Mouse (Mus musculus): ENCODE results near the gene Stk39. TPM values are rescaled to one million over a fixed set of nuclear protein-coding genes. Genes with fewer than 3 reads are reported as not detected.
"Not testable (repeated sequence)": the region's sequence is repeated elsewhere in the genome, so short reads cannot be mapped to it uniquely, and the experiment has no call there.

The Stk39 gene
- polyA plus RNA-seq, 1 experiment = 16.7 TPM

DNA sequence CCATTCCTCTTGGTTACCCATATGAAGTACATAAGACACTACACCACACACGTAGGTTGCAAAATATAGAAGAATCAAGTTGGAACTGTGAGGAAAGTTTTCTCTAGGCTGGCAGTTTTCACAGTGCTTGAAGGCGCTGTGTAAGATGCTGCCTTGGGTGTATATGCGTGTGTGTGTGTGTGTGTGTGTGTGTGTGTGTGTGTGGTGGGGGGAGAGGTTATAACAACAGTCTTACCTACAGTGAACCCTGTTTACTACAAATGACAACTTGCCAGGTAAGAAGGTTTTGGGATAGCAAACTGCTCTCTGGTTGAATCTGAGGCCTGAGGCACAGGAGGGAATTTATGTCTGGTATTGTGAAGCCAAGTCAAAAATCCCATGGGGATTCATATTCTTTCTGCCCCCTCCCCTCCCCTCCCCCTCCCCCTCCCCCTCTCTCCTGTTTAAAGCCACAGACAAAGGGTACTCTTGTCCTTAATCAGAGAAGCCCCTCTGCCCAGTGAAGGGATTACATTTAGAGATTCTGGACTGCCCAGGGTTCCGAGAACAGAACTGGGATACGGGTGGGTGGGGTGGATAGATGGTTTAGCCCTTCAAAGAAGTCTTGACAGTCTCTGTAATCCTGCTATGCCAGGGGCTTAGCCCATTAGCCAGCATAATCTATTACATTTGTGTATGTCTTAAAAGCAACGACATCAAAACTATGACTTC, 219.9 kb downstream of the Stk39 start:
- Histone ChIP-seq H3K4me1 (ENCODE audit: control insufficient read depth, insufficient read depth, insufficient read length, low read length) (no peaks in the 10 kb centered on the region), H3K27ac (replicated peaks; ENCODE audit: low read depth, low read length) (no peak overlapping the region), H3K4me3 (ENCODE audit: insufficient read depth, low read depth, low read length) (no peak overlapping the region)

DNA sequence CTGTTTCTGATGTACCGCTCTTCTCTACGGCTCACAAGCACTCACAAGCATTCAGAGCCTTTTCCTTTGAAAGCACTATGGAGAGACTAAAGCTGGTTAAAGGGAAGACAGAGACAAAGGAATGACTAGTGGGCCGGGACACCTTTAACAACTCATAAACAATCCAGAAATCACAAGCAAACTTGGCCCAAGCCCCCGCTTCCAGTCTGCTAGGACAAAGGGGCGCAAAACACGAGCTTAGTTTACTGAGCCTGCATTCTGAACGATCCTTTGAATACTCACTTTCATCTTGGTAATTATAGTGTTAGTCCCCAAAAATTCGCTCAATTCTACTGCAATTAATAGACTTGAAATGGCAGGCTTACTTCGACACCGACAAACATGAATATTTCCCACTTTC, 221.2 kb downstream of the Stk39 start:
- Histone ChIP-seq H3K4me3 (ENCODE audit: insufficient read depth, low read depth, low read length) (no peak overlapping the region), H3K27ac (replicated peaks; ENCODE audit: low read depth, low read length) (no peak overlapping the region), H3K4me1 (ENCODE audit: control insufficient read depth, insufficient read depth, insufficient read length, low read length) (no peaks in the 10 kb centered on the region)

DNA sequence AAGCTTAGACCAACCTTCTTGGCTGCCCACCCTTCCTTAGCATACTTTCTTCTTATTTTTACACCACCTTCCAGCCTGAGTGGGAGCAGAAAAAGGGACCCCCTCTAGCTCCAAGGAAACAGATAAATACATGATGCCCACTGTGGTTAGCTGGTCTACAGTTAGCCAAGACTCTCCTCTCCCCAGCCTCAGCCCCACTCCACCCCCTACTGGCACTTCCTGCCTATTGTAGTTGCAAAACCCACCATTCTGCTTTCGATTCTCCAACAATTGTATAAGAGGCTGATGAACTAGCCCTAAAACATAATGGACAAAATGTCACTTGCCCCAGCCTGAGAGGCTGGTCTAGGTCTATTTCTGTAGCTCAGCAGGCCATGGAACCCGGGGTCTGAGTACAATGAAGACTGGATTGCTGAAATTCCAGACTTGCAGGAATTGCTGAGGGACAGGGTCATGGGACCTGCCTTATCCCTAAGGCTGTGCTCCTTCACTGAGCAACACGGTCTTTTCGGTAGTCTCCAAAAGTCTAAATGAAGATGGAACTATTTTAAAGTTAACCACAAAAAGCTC, 222.1 kb downstream of the Stk39 start:
- H3K4me1 ChIP-seq (ENCODE audit: control insufficient read depth, insufficient read depth, insufficient read length, low read length) = no peaks in the 10 kb centered on the region
- no peak overlapping the region for H3K4me3 ChIP-seq (ENCODE audit: insufficient read depth, low read depth, low read length)
- no peak overlapping the region for H3K27ac ChIP-seq (replicated peaks; ENCODE audit: low read depth, low read length)

DNA sequence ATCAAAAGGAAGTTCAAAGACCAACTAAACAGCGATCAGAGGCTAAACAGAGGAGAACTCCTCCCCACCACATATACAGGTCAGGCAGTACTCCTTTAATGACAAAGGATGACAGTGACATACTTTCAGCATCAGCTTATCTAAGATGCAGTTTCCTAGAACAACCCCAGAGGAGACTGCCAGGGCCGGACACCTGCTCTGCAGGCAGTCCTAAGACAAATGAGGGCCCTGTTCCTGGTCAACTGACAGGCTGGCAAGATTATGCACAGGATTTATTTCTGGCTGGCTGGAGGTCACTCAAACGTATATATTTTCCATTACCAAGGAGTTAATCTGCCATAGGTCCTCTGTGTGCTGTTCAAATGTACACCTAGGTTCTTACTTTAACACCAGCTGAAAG, 225.8 kb downstream of the Stk39 start:
- Histone ChIP-seq H3K4me1 (ENCODE audit: control insufficient read depth, insufficient read depth, insufficient read length, low read length) (no peaks in the 10 kb centered on the region), H3K27ac (replicated peaks; ENCODE audit: low read depth, low read length) (no peak overlapping the region), H3K4me3 (ENCODE audit: insufficient read depth, low read depth, low read length) (no peak overlapping the region)

DNA sequence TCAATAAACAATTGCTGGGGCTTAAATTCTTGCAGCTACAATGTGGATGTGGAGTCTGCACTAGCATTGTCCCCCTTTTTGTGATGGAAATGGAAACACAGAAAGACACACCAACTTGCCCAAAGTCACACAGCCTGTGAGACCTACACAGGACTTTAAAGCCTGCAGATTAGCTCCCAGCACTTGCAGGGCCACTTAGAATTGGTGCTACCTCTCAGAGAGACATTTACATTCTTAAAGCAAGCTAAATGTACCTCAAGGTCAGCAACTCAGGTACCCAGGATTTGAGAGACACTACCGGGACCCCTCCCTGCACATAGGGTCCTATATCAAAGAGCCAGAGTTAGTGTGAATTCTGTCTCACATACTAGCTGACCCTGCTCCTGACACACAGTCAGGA, 227.5 kb downstream of the Stk39 start:
- Histone ChIP-seq H3K4me1 (ENCODE audit: control insufficient read depth, insufficient read depth, insufficient read length, low read length) (no peaks in the 10 kb centered on the region), H3K4me3 (ENCODE audit: insufficient read depth, low read depth, low read length) (no peak overlapping the region), H3K27ac (replicated peaks; ENCODE audit: low read depth, low read length) (no peak overlapping the region)

DNA sequence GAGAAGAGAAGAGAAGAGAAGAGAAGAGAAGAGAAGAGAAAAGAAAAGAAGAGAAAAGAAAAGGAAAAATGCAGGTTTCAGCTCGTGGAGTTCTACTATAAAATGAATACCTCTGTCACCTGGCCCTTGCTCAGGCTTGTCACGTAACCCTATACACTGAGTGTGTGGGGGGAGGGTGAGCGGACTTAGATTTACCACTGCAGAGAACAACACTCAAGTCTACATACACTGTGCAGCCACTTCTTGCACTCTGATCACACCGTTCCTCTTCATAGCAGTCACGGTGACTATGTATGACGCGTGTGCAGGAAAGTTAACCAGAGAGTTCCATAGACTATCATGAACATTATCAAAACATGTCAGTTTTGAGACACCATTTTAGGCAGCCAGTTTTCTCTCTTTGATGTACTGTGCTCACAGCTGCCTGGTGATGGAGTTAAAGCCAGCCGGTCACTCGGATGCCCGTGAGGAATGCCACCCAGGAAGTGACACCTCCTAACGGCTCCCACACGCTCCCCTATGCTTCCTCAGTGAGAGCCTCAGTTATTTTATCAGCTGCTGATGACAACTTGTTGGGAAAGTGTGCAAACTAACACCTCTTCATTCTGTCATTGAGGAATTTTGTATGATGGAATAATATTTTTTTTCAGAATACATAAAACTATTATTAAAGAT, 228.1 kb downstream of the Stk39 start:
- Histone ChIP-seq H3K4me1 (ENCODE audit: control insufficient read depth, insufficient read depth, insufficient read length, low read length) (no peaks in the 10 kb centered on the region), H3K27ac (replicated peaks; ENCODE audit: low read depth, low read length) (no peak overlapping the region)

DNA sequence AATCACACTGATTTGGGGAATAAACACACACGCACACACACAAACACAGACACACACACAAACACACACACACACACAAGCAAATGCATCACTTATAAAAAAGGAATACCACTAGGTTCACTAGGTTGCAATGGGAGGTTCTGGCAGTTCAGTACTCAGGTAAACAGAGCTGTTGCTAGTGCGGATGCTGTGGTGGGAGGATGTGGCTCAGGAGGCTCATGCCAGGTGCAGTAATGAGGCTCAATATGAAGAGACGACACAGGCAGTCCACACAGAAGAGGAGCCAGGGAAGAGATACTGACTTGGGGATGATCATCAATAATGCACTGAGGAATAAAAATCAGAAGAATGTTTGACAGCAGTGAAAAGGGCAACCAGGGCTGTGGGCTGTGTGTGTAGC, 228.8 kb downstream of the Stk39 start:
- Histone ChIP-seq H3K4me1 (ENCODE audit: control insufficient read depth, insufficient read depth, insufficient read length, low read length) (no peaks in the 10 kb centered on the region), H3K27ac (replicated peaks; ENCODE audit: low read depth, low read length) (no peak overlapping the region), H3K4me3 (ENCODE audit: insufficient read depth, low read depth, low read length) (no peak overlapping the region)

More for the DNA sequence above, 228.1 kb downstream of the Stk39 start:
- no peak overlapping the region for H3K4me3 ChIP-seq (ENCODE audit: insufficient read depth, low read depth, low read length)

DNA sequence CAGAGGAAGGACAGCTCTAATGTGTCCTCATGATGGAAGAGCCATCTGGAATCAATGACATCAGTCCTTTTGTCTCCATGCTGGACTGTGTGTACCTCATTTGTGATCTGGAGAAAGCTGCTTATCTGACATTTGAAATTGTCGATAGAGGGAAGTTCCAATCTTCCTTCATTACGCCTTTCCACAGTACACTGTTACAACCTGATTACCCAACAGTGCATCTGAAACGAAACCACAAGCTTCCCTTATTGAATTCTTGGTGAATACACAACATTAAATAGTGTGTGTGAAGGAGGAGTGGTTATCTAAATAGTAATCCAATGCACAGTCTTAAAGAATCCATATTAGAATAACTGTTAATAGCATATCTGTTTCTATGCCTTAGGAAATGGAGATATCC, 230.0 kb downstream of the Stk39 start:
- Histone ChIP-seq H3K27ac (replicated peaks; ENCODE audit: low read depth, low read length) (no peak overlapping the region), H3K4me1 (ENCODE audit: control insufficient read depth, insufficient read depth, insufficient read length, low read length) (no peaks in the 10 kb centered on the region), H3K4me3 (ENCODE audit: insufficient read depth, low read depth, low read length) (no peak overlapping the region)

DNA sequence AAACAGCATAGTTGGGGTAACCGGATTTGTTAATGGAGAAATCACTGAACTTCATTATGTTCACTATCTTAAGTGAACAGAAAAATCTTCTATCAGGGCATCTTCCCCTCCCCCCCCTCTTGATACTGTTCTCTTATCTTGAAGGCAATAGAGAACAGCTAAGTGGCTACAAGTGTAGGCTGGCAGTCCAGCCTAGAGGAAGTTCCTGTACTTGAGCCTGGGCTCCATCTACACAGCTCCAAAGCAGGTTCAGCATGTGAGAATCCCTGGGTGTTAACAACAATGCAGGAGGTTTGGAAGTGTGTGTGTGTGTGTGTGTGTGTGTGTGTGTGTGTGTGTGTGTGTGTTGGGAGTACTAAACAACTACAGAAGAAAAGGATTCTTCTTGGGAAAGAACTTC, 230.4 kb downstream of the Stk39 start:
- no peaks in the 10 kb centered on the region for H3K4me1 ChIP-seq (ENCODE audit: control insufficient read depth, insufficient read depth, insufficient read length, low read length)
- no peak overlapping the region for H3K27ac ChIP-seq (replicated peaks; ENCODE audit: low read depth, low read length)
- no peak overlapping the region for H3K4me3 ChIP-seq (ENCODE audit: insufficient read depth, low read depth, low read length)

DNA sequence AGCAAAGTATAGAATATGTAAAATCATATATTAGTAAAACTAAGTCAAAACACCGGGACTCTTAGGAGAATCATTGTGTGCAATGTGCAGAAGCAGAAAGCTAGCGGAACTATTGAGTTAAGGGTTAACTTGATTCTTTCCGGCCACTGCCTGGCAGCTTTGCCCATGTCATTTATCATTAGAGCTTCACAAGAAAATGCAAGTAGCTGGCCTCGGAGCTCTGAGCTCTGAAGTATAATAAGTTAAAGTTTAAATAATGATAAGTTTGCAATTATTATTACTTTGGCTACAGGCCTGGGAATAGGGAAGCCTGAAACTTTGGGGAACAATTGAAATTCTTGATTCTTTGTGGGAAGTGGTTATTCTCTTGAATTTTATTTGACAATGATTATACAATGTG, 232.7 kb downstream of the Stk39 start:
- not testable (repeated sequence) for H3K4me3 ChIP-seq (ENCODE audit: insufficient read depth, low read depth, low read length); H3K4me1 ChIP-seq (ENCODE audit: control insufficient read depth, insufficient read depth, insufficient read length, low read length); H3K27ac ChIP-seq (replicated peaks; ENCODE audit: low read depth, low read length)

DNA sequence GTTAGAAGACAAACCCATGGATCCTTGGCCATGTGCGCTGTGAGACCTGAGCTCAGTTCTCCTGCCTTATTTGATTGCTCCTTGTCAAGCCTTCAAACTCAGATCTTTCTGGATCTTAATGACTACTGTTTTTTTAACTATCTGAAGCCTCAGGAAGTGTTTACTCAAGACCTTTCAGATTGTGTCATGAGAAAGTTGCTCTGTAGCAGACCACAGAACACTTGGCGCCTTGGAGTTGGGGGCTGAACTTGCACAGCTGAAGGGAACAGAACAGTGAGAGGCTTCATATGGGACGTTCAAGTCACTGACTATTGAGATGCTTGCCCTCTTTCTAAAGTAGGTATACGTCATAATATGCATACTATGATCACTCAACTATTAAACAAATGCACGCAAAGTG, 239.1 kb downstream of the Stk39 start:
- Histone ChIP-seq H3K4me3 (ENCODE audit: insufficient read depth, low read depth, low read length) (no peak overlapping the region), H3K27ac (replicated peaks; ENCODE audit: low read depth, low read length) (no peak overlapping the region), H3K4me1 (ENCODE audit: control insufficient read depth, insufficient read depth, insufficient read length, low read length) (no peaks in the 10 kb centered on the region)

DNA sequence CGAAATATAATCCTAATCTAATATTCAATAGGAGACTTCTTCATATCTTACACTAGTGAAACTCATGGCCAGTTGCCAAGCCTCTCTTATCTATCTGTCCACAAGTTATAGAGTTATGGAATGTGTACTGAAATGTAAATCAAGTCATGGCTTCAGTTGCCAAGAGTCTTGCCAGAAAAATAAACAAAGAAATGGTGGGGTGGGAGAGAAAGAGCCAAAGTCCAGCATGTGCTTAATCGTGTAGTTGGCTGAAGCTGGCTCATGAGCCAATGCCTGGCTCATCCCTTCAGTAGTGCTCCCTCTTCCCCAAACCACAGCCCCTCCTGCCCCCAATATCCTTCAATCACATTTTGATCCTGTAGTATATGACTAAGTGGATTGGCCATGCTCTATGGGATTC, 242.2 kb downstream of the Stk39 start:
- H3K4me1 ChIP-seq (ENCODE audit: control insufficient read depth, insufficient read depth, insufficient read length, low read length) = no peaks in the 10 kb centered on the region; the same call in 1 of the 2 replicates
- no peak overlapping the region for H3K4me3 ChIP-seq (ENCODE audit: insufficient read depth, low read depth, low read length)
- H3K27ac ChIP-seq (replicated peaks; ENCODE audit: low read depth, low read length) = no peak overlapping the region

DNA sequence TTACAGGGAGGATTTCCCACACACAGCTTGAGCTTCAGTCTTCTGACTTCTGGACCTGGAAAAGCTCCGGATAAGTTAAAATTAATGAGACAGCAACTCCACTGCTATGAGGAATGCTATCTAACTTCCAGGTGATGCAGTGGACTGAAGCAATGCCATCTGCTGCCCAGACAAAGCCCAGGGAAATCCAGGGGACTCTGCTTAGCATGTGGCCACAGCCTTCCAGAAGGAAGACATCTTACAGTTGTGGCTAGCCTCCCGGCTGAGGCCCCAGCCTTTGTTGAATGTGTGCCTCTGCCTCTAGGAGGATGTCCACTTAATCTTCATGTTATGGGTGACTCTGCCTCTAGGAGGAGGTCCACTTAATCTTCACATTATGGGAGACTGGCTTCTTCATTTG, 243.0 kb downstream of the Stk39 start:
- no peak overlapping the region for H3K4me3 ChIP-seq (ENCODE audit: insufficient read depth, low read depth, low read length)
- no peak overlapping the region for H3K27ac ChIP-seq (replicated peaks; ENCODE audit: low read depth, low read length)
- no peaks in the 10 kb centered on the region; the same call in 1 of the 2 replicates for H3K4me1 ChIP-seq (ENCODE audit: control insufficient read depth, insufficient read depth, insufficient read length, low read length)

DNA sequence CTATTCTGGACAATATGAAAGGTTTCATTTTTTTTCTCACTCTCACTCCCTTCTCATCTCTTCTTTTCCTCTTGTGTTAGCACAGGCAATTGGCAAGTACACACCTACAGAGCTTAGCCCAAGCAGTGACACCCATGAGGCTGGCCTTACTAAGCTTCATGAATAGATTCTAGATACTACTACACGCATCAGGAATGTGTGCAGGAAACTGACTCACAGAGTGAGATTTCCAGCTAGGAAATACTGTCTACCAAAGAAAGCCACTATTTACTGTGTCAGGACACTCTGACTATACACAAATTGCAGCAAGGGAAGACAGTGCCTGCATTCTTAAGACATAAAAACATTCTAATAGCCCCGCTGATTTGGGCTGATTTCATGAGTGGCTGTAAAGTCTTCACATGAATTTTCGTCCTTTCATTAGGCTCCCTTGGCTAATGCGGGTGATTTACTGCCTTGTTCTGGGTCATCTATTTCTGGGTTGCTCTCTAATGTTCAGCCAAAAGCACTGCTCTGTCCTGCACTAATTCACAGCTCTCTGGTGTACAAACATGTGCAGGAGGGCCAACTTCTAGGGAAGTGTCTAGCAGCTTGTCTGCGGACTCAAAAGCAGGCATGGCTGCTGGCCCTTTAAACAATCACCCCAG, 249.7 kb downstream of the Stk39 start:
- H3K27ac ChIP-seq (replicated peaks; ENCODE audit: low read depth, low read length) = no peak overlapping the region; the same call in 1 of the 2 replicates
- peaks cover 2% of the 10 kb centered on the region for H3K4me1 ChIP-seq (ENCODE audit: control insufficient read depth, insufficient read depth, insufficient read length, low read length)
- no peak overlapping the region for H3K4me3 ChIP-seq (ENCODE audit: insufficient read depth, low read depth, low read length)

DNA sequence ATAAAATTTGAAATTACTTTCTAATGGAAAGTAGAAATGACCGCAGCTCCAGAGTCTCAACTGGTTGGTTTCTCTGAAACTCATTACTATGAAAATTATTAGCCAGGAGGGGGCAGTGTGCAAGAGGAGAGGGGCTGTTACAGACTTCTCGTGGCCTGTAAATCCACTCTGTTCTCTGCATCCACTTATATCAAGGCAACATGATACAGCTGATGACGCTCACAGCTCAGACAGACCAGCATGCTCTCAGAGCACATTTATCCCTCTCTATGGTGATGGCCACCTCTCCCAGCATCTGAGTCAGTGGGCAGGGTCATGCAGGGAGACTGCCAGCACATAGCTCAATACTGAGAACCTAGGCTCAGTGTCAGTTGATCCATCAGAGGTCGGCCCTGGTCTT, 250.8 kb downstream of the Stk39 start:
- peaks cover 2% of the 10 kb centered on the region; the same call in 1 of the 2 replicates for H3K4me1 ChIP-seq (ENCODE audit: control insufficient read depth, insufficient read depth, insufficient read length, low read length)
- no peak overlapping the region for H3K4me3 ChIP-seq (ENCODE audit: insufficient read depth, low read depth, low read length)
- H3K27ac ChIP-seq (replicated peaks; ENCODE audit: low read depth, low read length) = no peak overlapping the region

Data from brown adipose tissue, adult 24 weeks (tissue).